Mouse (Mus musculus) embryonic fibroblast, embryonic 13.5 days (primary cell): ENCODE measurements around the gene Olfr51.
"Not testable (repeated sequence)": the region's sequence is repeated elsewhere in the genome, so short reads cannot be mapped to it uniquely, and the experiment has no call there.

Source experiments
- CTCF ChIP-seq: IDR thresholded peaks from 2 replicates; pipeline ENCODE4 v1.5.1; 2011; ENCODE audit warnings: mild to moderate bottlenecking, control low read depth, low read length, moderate library complexity, borderline replicate concordance; ENCODE audit not compliant: insufficient read depth
- POLR2A ChIP-seq: IDR thresholded peaks from 2 replicates; pipeline ENCODE4 v1.6.1; 2011; ENCODE audit warnings: low read depth, mild to moderate bottlenecking, control low read depth, low read length, moderate library complexity

- not testable (repeated sequence) for TF ChIP-seq CTCF, POLR2A
Observed at GRCm38 (mm10) chr11:51026811-51027210, 23.4 kb downstream of the Olfr51 start.
